33 mouse cellular contexts compared by ENCODE assay signal in genomic region chr2:164817206-164817605, GRCm38 (mm10). TPM values are rescaled to one million over a fixed set of nuclear protein-coding genes. Genes with fewer than 3 reads are reported as not detected.
A peak's percentile ranks its signal among the peaks of the same experiment; 100 is the strongest.
DNase-seq lines count a peak whose midpoint lies in the region; ATAC-seq and TF ChIP-seq lines count a peak whose summit lies in the region.
"Had no signal": no experiment of that assay in that cellular context is flagged by ENCODE, and none has a peak within 500 bp of the region (broad histone marks: within the 10 kb centered on the region; RNA-seq: fewer than 3 reads in every experiment).

No protein-coding gene starts in this region.

- H3K36me3 ChIP-seq in embryonic facial prominence, embryonic 13.5 days, result peaks cover 19% of the 10 kb centered on the region
- peaks cover 26% of the 10 kb centered on the region for H3K36me3 ChIP-seq in embryonic facial prominence, embryonic 10.5 days (replicated peaks)
- peaks cover 27% of the 10 kb centered on the region for H3K36me3 ChIP-seq in intestine, embryonic 14.5 days (ENCODE audit: control insufficient read depth, insufficient read depth, low read length)
- H3K36me3 ChIP-seq in intestine, embryonic 16.5 days (ENCODE audit: control insufficient read depth, insufficient read depth, low read length), result 0 out of 2 replicates have a peak, but pooled peaks cover 2% of the 10 kb centered on the region
- H3K36me3 ChIP-seq in lung, embryonic 16.5 days (ENCODE audit: control insufficient read depth, insufficient read depth, low read length), result peaks cover 12% of the 10 kb centered on the region; the same call in 1 of the 2 replicates

- 78% methylated on average over 6 of the region's 6 CpGs for WGBS in embryonic facial prominence, embryonic 13.5 days
- WGBS in embryonic facial prominence, embryonic 10.5 days, result 88% methylated on average over 6 of the region's 6 CpGs
- 75% methylated on average over 6 of the region's 6 CpGs for WGBS in intestine, embryonic 14.5 days
- 77% methylated on average over 6 of the region's 6 CpGs for WGBS in intestine, embryonic 16.5 days
- WGBS in lung, embryonic 16.5 days, result 53% methylated on average over 6 of the region's 6 CpGs
- 68% methylated on average over 6 of the region's 6 CpGs for WGBS in lung, adult 2 months

- no peaks in the 10 kb centered on the region for H3K9me3 ChIP-seq in embryonic facial prominence, embryonic 13.5 days
- H3K9me3 ChIP-seq in embryonic facial prominence, embryonic 10.5 days, result no peaks in the 10 kb centered on the region
- H3K9me3 ChIP-seq in intestine, embryonic 14.5 days (ENCODE audit: control insufficient read depth, low read length), result no peaks in the 10 kb centered on the region
- no peaks in the 10 kb centered on the region for H3K9me3 ChIP-seq in intestine, embryonic 16.5 days (ENCODE audit: control insufficient read depth, low read length)
- no peaks in the 10 kb centered on the region for H3K9me3 ChIP-seq in lung, embryonic 16.5 days (ENCODE audit: control insufficient read depth, low read length)
- H3K9me3 ChIP-seq: embryonic facial prominence, embryonic 12.5 days; forebrain, embryonic 10.5 days; hindbrain, embryonic 12.5 days; limb, embryonic 12.5 days; megakaryocyte, embryonic 14.5 days; midbrain, embryonic 12.5 days; neural tube, embryonic 13.5 days had no signal

- DNase-seq in embryonic facial prominence, embryonic 10.5 days (ENCODE audit: low spot score), result no peak
- no peak for DNase-seq in intestine, embryonic 14.5 days (ENCODE audit: low spot score)
- DNase-seq in lung, adult 2 months, result no peak
- no peak for DNase-seq in urinary bladder, postnatal 14 days (ENCODE audit: low spot score)
- DNase-seq in cerebellum, postnatal 4 days (ENCODE audit: low spot score in 2 of 2), result no peak
- DNase-seq: adrenal gland, adult 8-10 months; cerebellum, adult 8-10 months; cerebellum, postnatal 25 days; forebrain, postnatal 0 days; gastrocnemius, postnatal 25 days; heart, adult 11 months; heart, postnatal 36 days; kidney, postnatal 25 days; right cerebral cortex, postnatal 4 days; thymus, postnatal 4 days had no signal

- no peak for ATAC-seq in embryonic facial prominence, embryonic 13.5 days (ENCODE audit: insufficient number of reproducible peaks, insufficient read depth, low FRiP score, low TSS enrichment, low read depth)
- ATAC-seq in intestine, embryonic 14.5 days (replicated peaks; ENCODE audit: low FRiP score, low TSS enrichment, low read depth), result no peak
- no peak for ATAC-seq in intestine, embryonic 16.5 days
- 0 out of 2 replicates have a peak, but pooled peaks have one; percentile 12 for ATAC-seq in lung, embryonic 16.5 days (ENCODE audit: low read depth)
- ATAC-seq: forebrain, postnatal 0 days; hindbrain, postnatal 0 days; intestine, postnatal 0 days had no signal

- H3K27me3 ChIP-seq in embryonic facial prominence, embryonic 13.5 days, result no peaks in the 10 kb centered on the region
- H3K27me3 ChIP-seq in embryonic facial prominence, embryonic 10.5 days (replicated peaks; ENCODE audit: low read depth, poor library complexity, severe bottlenecking), result no peaks in the 10 kb centered on the region
- H3K27me3 ChIP-seq in intestine, embryonic 14.5 days (replicated peaks; ENCODE audit: control insufficient read depth, insufficient read depth, low read length), result no peaks in the 10 kb centered on the region
- H3K27me3 ChIP-seq in intestine, embryonic 16.5 days (replicated peaks; ENCODE audit: control insufficient read depth, insufficient read depth, low read length), result no peaks in the 10 kb centered on the region
- H3K27me3 ChIP-seq in lung, embryonic 16.5 days (ENCODE audit: control insufficient read depth, insufficient read depth, low read depth, low read length), result no peaks in the 10 kb centered on the region
- H3K27me3 ChIP-seq: embryonic facial prominence, embryonic 12.5 days; hindbrain, embryonic 12.5 days; limb, embryonic 12.5 days; megakaryocyte, embryonic 14.5 days; midbrain, embryonic 12.5 days; neural tube, embryonic 13.5 days had no signal

- H3K4me3 ChIP-seq in embryonic facial prominence, embryonic 13.5 days, result no peak overlapping the region
- no peak overlapping the region for H3K4me3 ChIP-seq in embryonic facial prominence, embryonic 10.5 days
- no peak overlapping the region for H3K4me3 ChIP-seq in intestine, embryonic 14.5 days (ENCODE audit: low read depth, low read length)
- no peak overlapping the region for H3K4me3 ChIP-seq in intestine, embryonic 16.5 days (ENCODE audit: low read length)
- H3K4me3 ChIP-seq in lung, embryonic 16.5 days (ENCODE audit: low read length), result no peak overlapping the region
- H3K4me3 ChIP-seq in lung, adult 2 months (replicated peaks; ENCODE audit: extremely low read depth, low read depth, low read length), result no peak overlapping the region
- H3K4me3 ChIP-seq: embryonic facial prominence, embryonic 12.5 days; forebrain, embryonic 10.5 days; hindbrain, embryonic 12.5 days; limb, embryonic 12.5 days; megakaryocyte, embryonic 14.5 days; midbrain, embryonic 12.5 days; myocyte; neural tube, embryonic 13.5 days had no signal

- H3K9ac ChIP-seq in embryonic facial prominence, embryonic 13.5 days, result no peak overlapping the region
- no peak overlapping the region for H3K9ac ChIP-seq in intestine, embryonic 14.5 days (ENCODE audit: low read length)
- no peak overlapping the region for H3K9ac ChIP-seq in intestine, embryonic 16.5 days (ENCODE audit: low read depth, low read length)
- H3K9ac ChIP-seq in lung, embryonic 16.5 days (ENCODE audit: low read length), result no peak overlapping the region
- H3K9ac ChIP-seq: embryonic facial prominence, embryonic 12.5 days; forebrain, postnatal 0 days; hindbrain, embryonic 12.5 days; limb, embryonic 12.5 days; midbrain, embryonic 12.5 days; neural tube, embryonic 13.5 days had no signal

- no peak overlapping the region for H3K4me2 ChIP-seq in embryonic facial prominence, embryonic 13.5 days
- H3K4me2 ChIP-seq in intestine, embryonic 14.5 days (ENCODE audit: low read length), result no peak overlapping the region
- no peak overlapping the region for H3K4me2 ChIP-seq in intestine, embryonic 16.5 days (ENCODE audit: low read depth, low read length)
- H3K4me2 ChIP-seq in lung, embryonic 16.5 days (ENCODE audit: low read depth, low read length), result no peak overlapping the region
- H3K4me2 ChIP-seq: embryonic facial prominence, embryonic 12.5 days; hindbrain, embryonic 12.5 days; limb, embryonic 12.5 days; midbrain, embryonic 12.5 days; neural tube, embryonic 13.5 days had no signal

- peak overlapping the region; percentile 17; the same call in 1 of the 2 replicates for H3K27ac ChIP-seq in embryonic facial prominence, embryonic 13.5 days
- H3K27ac ChIP-seq in embryonic facial prominence, embryonic 10.5 days (replicated peaks), result no peak overlapping the region
- peak overlapping the region; percentile 11; the same call in 1 of the 2 replicates for H3K27ac ChIP-seq in intestine, embryonic 14.5 days (ENCODE audit: low read depth)
- no peak overlapping the region for H3K27ac ChIP-seq in intestine, embryonic 16.5 days (ENCODE audit: low read length)
- H3K27ac ChIP-seq in lung, embryonic 16.5 days (ENCODE audit: low read length), result no peak overlapping the region
- H3K27ac ChIP-seq: embryonic facial prominence, embryonic 12.5 days; forebrain, embryonic 10.5 days; hindbrain, embryonic 12.5 days; hindbrain, postnatal 0 days; limb, embryonic 12.5 days; midbrain, embryonic 12.5 days; neural tube, embryonic 13.5 days had no signal

- no peak for TF ChIP-seq POLR2A in lung, adult 2 months (IDR thresholded peaks at IDR 0.05; ENCODE audit: borderline replicate concordance, extremely low read depth, low read depth, low read length)

- H3K4me1 ChIP-seq in embryonic facial prominence, embryonic 13.5 days, result peaks cover 12% of the 10 kb centered on the region
- peaks cover 14% of the 10 kb centered on the region for H3K4me1 ChIP-seq in embryonic facial prominence, embryonic 10.5 days
- H3K4me1 ChIP-seq in intestine, embryonic 14.5 days (replicated peaks; ENCODE audit: control insufficient read depth, insufficient read depth, low read length), result peaks cover 5% of the 10 kb centered on the region
- H3K4me1 ChIP-seq in intestine, embryonic 16.5 days (ENCODE audit: control insufficient read depth, insufficient read depth, low read length), result peaks cover 12% of the 10 kb centered on the region
- H3K4me1 ChIP-seq in lung, embryonic 16.5 days (replicated peaks; ENCODE audit: control insufficient read depth, insufficient read depth, low read length), result peaks cover 7% of the 10 kb centered on the region
- H3K4me1 ChIP-seq in lung, adult 2 months (ENCODE audit: control insufficient read depth, insufficient read depth, low read length), result no peaks in the 10 kb centered on the region; the same call in none of the 2 replicates

- TF ChIP-seq CTCF in lung, adult 2 months (IDR thresholded peaks at IDR 0.05; ENCODE audit: insufficient read depth, low read length), result no peak

RNA-seq across cellular contexts. Expression of gene Zswim1, which starts 5.3 kb away (rescaled TPM):
- polyA plus RNA-seq in embryonic facial prominence, embryonic 13.5 days (2015; fragmentation: Nextera tagmentation; extraction: Ambion mirVana), result 17.7 and 20.3 TPM in 2 replicates
- polyA plus RNA-seq in embryonic facial prominence, embryonic 10.5 days (2016; fragmentation: Nextera tagmentation; extraction: Ambion mirVana), result 24.2 and 27.1 TPM in 2 replicates
- polyA plus RNA-seq in intestine, embryonic 14.5 days (2014; fragmentation: Nextera tagmentation; extraction: Ambion mirVana), result 16.5 and 17.4 TPM in 2 replicates
- polyA plus RNA-seq in intestine, embryonic 16.5 days (2015; fragmentation: Nextera tagmentation; extraction: Ambion mirVana), result 11.7 and 13.4 TPM in 2 replicates
- polyA plus RNA-seq in lung, embryonic 16.5 days (2015; fragmentation: Nextera tagmentation; extraction: Ambion mirVana), result 16.6 and 16.9 TPM in 2 replicates
- 9.8 and 10.3 TPM in 2 replicates for polyA plus RNA-seq in lung, adult 2 months (2012; rRNA removed)

RNA-seq across cellular contexts. Expression of gene Spata25, which starts 11.1 kb away (rescaled TPM):
- polyA plus RNA-seq in embryonic facial prominence, embryonic 13.5 days (2015; fragmentation: Nextera tagmentation; extraction: Ambion mirVana), result not detected in 2 replicates
- polyA plus RNA-seq in embryonic facial prominence, embryonic 10.5 days (2016; fragmentation: Nextera tagmentation; extraction: Ambion mirVana), result not detected in 2 replicates
- polyA plus RNA-seq in intestine, embryonic 14.5 days (2014; fragmentation: Nextera tagmentation; extraction: Ambion mirVana), result not detected in 2 replicates
- polyA plus RNA-seq in intestine, embryonic 16.5 days (2015; fragmentation: Nextera tagmentation; extraction: Ambion mirVana), result not detected in 2 replicates
- not detected in 2 replicates for polyA plus RNA-seq in lung, embryonic 16.5 days (2015; fragmentation: Nextera tagmentation; extraction: Ambion mirVana)
- 0.54 and 1.1 TPM in 2 replicates for polyA plus RNA-seq in lung, adult 2 months (2012; rRNA removed)
- polyA plus RNA-seq: forebrain, postnatal 0 days; heart, embryonic 14.5 days; hindbrain, embryonic 12.5 days; hindbrain, postnatal 0 days; intestine, postnatal 0 days; kidney, embryonic 14.5 days; limb, embryonic 12.5 days; liver, adult 2 months; liver, embryonic 16.5 days; midbrain, postnatal 0 days; neural tube, embryonic 13.5 days had no signal

RNA-seq across cellular contexts. Expression of gene Zswim3, which starts 12.3 kb away (rescaled TPM):
- polyA plus RNA-seq in embryonic facial prominence, embryonic 13.5 days (2015; fragmentation: Nextera tagmentation; extraction: Ambion mirVana), result 7.0 and 7.9 TPM in 2 replicates
- 8.5 and 8.6 TPM in 2 replicates for polyA plus RNA-seq in embryonic facial prominence, embryonic 10.5 days (2016; fragmentation: Nextera tagmentation; extraction: Ambion mirVana)
- polyA plus RNA-seq in intestine, embryonic 14.5 days (2014; fragmentation: Nextera tagmentation; extraction: Ambion mirVana), result 8.9 and 11.4 TPM in 2 replicates
- 9.3 and 10.3 TPM in 2 replicates for polyA plus RNA-seq in intestine, embryonic 16.5 days (2015; fragmentation: Nextera tagmentation; extraction: Ambion mirVana)
- 7.9 and 8.9 TPM in 2 replicates for polyA plus RNA-seq in lung, embryonic 16.5 days (2015; fragmentation: Nextera tagmentation; extraction: Ambion mirVana)
- 3.1 and 3.8 TPM in 2 replicates for polyA plus RNA-seq in lung, adult 2 months (2012; rRNA removed)

RNA-seq across cellular contexts. Expression of gene Acot8, which starts 12.5 kb away (rescaled TPM):
- 18.4 and 19.5 TPM in 2 replicates for polyA plus RNA-seq in embryonic facial prominence, embryonic 13.5 days (2015; fragmentation: Nextera tagmentation; extraction: Ambion mirVana)
- 13.9 and 15.8 TPM in 2 replicates for polyA plus RNA-seq in embryonic facial prominence, embryonic 10.5 days (2016; fragmentation: Nextera tagmentation; extraction: Ambion mirVana)
- polyA plus RNA-seq in intestine, embryonic 14.5 days (2014; fragmentation: Nextera tagmentation; extraction: Ambion mirVana), result 19.2 and 19.6 TPM in 2 replicates
- 37.5 and 39.5 TPM in 2 replicates for polyA plus RNA-seq in intestine, embryonic 16.5 days (2015; fragmentation: Nextera tagmentation; extraction: Ambion mirVana)
- 21.9 and 24.5 TPM in 2 replicates for polyA plus RNA-seq in lung, embryonic 16.5 days (2015; fragmentation: Nextera tagmentation; extraction: Ambion mirVana)
- polyA plus RNA-seq in lung, adult 2 months (2012; rRNA removed), result 35.7 and 38.6 TPM in 2 replicates

RNA-seq across cellular contexts. Expression of gene Ctsa, which starts 15.5 kb away (rescaled TPM):
- 129 and 139 TPM in 2 replicates for polyA plus RNA-seq in embryonic facial prominence, embryonic 13.5 days (2015; fragmentation: Nextera tagmentation; extraction: Ambion mirVana)
- polyA plus RNA-seq in embryonic facial prominence, embryonic 10.5 days (2016; fragmentation: Nextera tagmentation; extraction: Ambion mirVana), result 95.8 and 100 TPM in 2 replicates
- 155 and 168 TPM in 2 replicates for polyA plus RNA-seq in intestine, embryonic 14.5 days (2014; fragmentation: Nextera tagmentation; extraction: Ambion mirVana)
- polyA plus RNA-seq in intestine, embryonic 16.5 days (2015; fragmentation: Nextera tagmentation; extraction: Ambion mirVana), result 418 and 551 TPM in 2 replicates
- polyA plus RNA-seq in lung, embryonic 16.5 days (2015; fragmentation: Nextera tagmentation; extraction: Ambion mirVana), result 156 and 161 TPM in 2 replicates
- polyA plus RNA-seq in lung, adult 2 months (2012; rRNA removed), result 289 and 294 TPM in 2 replicates

Comparison
In these comparisons a context has a peak if more than half of its experiments do, and no peak if none do; other contexts are left out.
1. H3K27ac ChIP-seq: peak in embryonic facial prominence, embryonic 13.5 days (single experiment) and intestine, embryonic 14.5 days (single experiment); none in embryonic facial prominence, embryonic 10.5 days (single experiment), intestine, embryonic 16.5 days (single experiment) and lung, embryonic 16.5 days (single experiment).